Mouse (Mus musculus) kidney, adult 2 months (tissue): ENCODE measurements around the gene Cct5. TPM values are rescaled to one million over a fixed set of nuclear protein-coding genes. Genes with fewer than 3 reads are reported as not detected.

Source experiments
- DNase-seq: peaks from one replicate; pipeline ENCODE4 v3.0.0; 2021
- H3K27ac ChIP-seq: fragments of 200-500 bp; 2 replicates; pipeline ENCODE4 v1.5.1; 2012; ENCODE audit warnings: low read depth, low read length, control low read depth, inconsistent platforms; ENCODE audit not compliant: insufficient read depth
- H3K27me3 ChIP-seq: fragments of 200-500 bp; replicated peaks from 2 replicates; pipeline ENCODE4 v1.6.1; 2012; ENCODE audit warnings: mild to moderate bottlenecking, moderate library complexity, low read length, inconsistent platforms; ENCODE audit not compliant: control insufficient read depth, insufficient read depth
- H3K36me3 ChIP-seq: fragments of 200-500 bp; 2 replicates; pipeline ENCODE4 v1.6.1; 2012; ENCODE audit warnings: mild to moderate bottlenecking, moderate library complexity, low read length, inconsistent platforms; ENCODE audit not compliant: control insufficient read depth, insufficient read depth
- H3K4me1 ChIP-seq: fragments of 200-500 bp; 2 replicates; pipeline ENCODE4 v1.6.1; 2011; ENCODE audit warnings: low read length; ENCODE audit not compliant: control insufficient read depth, insufficient read depth
- H3K4me3 ChIP-seq: fragments of 200-500 bp; 2 replicates; pipeline ENCODE4 v1.5.1; 2011; ENCODE audit warnings: mild to moderate bottlenecking, low read depth, low read length, control low read depth; ENCODE audit not compliant: insufficient read depth
- CTCF ChIP-seq: fragments of 200-500 bp; conservative IDR thresholded peaks from 2 replicates; pipeline ENCODE4 v1.5.1; 2011; ENCODE audit warnings: low read depth, mild to moderate bottlenecking, control low read depth, low read length, moderate library complexity, mixed read lengths; ENCODE audit not compliant: insufficient read depth, insufficient read length
- POLR2A ChIP-seq: fragments of 200-500 bp; IDR thresholded peaks from one replicate; pipeline ENCODE4 v1.6.1; 2011; ENCODE audit warnings: low read depth, low read length, control low read depth
- WGBS: fragments of 180-500 bp; shearing (Covaris S2); methylation state at CpG from one replicate; pipeline ENCODE4 v1.1.7; 2018; 5-methylcytosine and 5-hydroxymethylcytosine counted together
- polyA plus RNA-seq: library from polyadenylated mRNA; depleted of rRNA; stranded (reverse); fragments of >200 nt; gene quantifications from 2 replicates; pipeline ENCODE4 v1.2.3, GENCODE M21; 2012

The Cct5 gene
- polyA plus RNA-seq, 1 experiment: 102 TPM

DNA sequence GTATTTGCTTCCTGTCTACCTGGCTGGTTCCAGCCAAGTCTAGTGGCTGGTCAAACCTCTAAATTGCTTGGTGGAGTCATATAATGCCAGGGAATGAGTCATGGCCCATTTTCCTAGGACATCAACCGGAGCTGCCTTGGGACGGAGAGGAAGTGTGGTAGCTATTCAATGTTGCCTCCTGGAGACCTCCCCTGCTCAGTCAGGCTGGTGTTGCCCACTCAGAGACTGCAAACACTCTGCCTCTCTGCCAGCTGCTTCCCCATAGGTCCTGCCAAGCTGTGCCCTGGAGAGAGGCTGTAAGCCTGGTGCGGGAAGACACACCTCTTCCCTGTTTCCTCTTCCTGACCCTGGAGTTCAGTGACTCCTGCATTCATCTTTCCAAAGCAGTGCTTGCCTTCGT, 30.9 kb upstream of the Cct5 start:
- Histone ChIP-seq H3K4me1 (no peaks in the 10 kb centered on the region), H3K27ac (no peak overlapping the region), H3K27me3 (no peaks in the 10 kb centered on the region), H3K4me3 (no peak overlapping the region), H3K36me3 (no peaks in the 10 kb centered on the region)
- 56% methylated on average over 4 of the region's 4 CpGs for WGBS
- DNase-seq: no peak
- TF ChIP-seq POLR2A (no peak), CTCF (no peak)

GRCm38 (mm10) chr15:31631396-31631858, 29.8 kb upstream of the Cct5 start:
- H3K36me3 ChIP-seq: no peaks in the 10 kb centered on the region
- H3K4me3 ChIP-seq: no peak overlapping the region
- H3K4me1 ChIP-seq: no peaks in the 10 kb centered on the region
- DNase-seq: no peak
- TF ChIP-seq POLR2A (no peak), CTCF (no peak)
- 50% methylated on average over 12 of the region's 12 CpGs for WGBS
- no peaks in the 10 kb centered on the region for H3K27me3 ChIP-seq
- no peak overlapping the region for H3K27ac ChIP-seq

- H3K27me3 ChIP-seq: no peaks in the 10 kb centered on the region
- H3K36me3 ChIP-seq: no peaks in the 10 kb centered on the region
- 87% methylated on average over 3 of the region's 3 CpGs for WGBS
- no peak for DNase-seq
- H3K4me1 ChIP-seq: no peaks in the 10 kb centered on the region
- no peak for TF ChIP-seq POLR2A
- no peak for TF ChIP-seq CTCF
- no peak overlapping the region for H3K4me3 ChIP-seq
- no peak overlapping the region for H3K27ac ChIP-seq
Observed at GRCm38 (mm10) chr15:31629556-31629955, 28.0 kb upstream of the Cct5 start.

DNA sequence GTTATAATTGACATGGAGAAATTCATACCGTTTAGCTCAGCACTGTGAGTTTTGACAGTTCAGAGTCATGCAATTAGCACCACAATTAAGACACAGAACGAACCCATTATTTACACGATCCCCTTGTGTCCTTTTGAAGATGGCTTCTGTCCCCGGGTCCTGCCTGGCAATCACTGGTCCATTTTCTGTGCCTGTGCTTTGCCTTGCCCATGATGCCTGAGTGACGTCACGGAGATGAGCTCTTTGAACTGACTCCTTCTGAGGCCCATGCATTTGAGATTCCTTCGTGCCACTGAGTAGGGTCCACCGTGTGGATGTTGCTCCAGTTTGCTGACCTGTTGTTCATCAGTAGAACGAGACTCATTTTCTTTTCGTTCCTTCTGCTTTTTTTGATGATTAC, 26.6 kb upstream of the Cct5 start:
- no peak for TF ChIP-seq CTCF
- no peak for TF ChIP-seq POLR2A
- Histone ChIP-seq H3K4me3 (no peak overlapping the region), H3K27me3 (no peaks in the 10 kb centered on the region), H3K36me3 (no peaks in the 10 kb centered on the region), H3K4me1 (no peaks in the 10 kb centered on the region), H3K27ac (no peak overlapping the region)
- 79% methylated on average over 10 of the region's 10 CpGs for WGBS
- DNase-seq: no peak

DNA sequence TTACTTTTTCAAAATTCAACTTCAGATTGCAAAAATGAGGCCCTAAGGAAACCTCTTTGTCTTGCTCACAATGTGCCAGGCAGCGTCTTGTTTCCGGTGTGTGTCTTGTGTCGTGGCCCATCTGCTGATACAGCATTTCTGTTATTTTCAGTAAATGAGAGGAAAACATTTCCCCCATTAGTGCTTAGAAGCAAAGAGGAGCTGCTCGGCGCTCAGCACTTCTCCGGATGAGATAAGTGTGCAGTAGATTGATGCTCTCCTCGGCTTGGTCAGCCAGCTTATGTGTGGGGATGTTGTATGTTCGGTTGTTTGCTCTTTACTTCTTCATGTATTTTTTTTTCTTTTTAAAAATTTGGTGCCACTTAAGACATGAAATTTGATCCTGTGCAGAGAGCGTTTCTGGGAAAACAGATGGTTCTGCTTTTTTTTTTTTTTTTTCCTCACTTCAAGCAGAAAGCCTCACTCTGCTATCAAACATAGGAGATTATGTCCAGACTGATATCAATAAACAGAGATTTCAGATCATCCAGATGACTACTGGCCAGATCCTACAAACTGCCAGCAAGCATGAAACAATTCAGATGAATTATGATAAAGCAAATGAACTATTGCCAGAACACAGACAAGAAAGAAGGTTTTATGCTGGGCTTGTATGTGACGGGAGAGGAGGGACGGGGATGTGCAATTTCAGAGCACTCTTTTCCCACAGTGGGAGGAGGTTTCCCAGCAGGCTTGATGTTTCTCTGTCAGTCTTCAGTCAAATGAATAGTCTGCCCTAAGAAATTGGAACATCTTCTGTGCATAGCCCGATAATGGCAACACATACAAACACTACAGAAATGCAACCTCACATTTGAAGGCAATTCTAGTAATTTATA, 25.9 kb upstream of the Cct5 start:
- Histone ChIP-seq H3K36me3 (no peaks in the 10 kb centered on the region), H3K4me1 (no peaks in the 10 kb centered on the region), H3K27ac (no peak overlapping the region), H3K4me3 (no peak overlapping the region), H3K27me3 (no peaks in the 10 kb centered on the region)
- TF ChIP-seq POLR2A (no peak), CTCF (no peak)
- 55% methylated on average over 12 of the region's 12 CpGs for WGBS
- no peak for DNase-seq

DNA sequence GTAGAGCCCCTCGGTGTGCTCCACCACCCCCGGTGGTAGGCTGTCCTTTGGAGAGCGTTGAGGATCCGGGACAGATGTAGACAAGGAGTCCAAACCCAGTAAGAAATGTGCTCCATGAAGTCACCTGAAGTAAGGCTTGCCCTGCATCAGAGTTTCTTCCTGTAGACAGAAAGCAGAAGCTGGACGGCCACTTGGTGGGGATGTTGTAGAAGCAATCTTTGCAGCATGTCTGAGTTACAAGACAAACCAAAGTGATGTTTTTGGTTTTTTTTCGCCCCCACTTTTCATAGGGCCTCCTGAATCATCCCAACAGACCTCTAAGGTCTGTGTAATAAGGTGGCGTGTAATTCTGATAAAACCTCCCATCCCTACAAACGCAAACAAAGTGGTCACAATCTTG, 17.9 kb upstream of the Cct5 start:
- WGBS: 87% methylated on average over 8 of the region's 8 CpGs
- no peak for DNase-seq

DNA sequence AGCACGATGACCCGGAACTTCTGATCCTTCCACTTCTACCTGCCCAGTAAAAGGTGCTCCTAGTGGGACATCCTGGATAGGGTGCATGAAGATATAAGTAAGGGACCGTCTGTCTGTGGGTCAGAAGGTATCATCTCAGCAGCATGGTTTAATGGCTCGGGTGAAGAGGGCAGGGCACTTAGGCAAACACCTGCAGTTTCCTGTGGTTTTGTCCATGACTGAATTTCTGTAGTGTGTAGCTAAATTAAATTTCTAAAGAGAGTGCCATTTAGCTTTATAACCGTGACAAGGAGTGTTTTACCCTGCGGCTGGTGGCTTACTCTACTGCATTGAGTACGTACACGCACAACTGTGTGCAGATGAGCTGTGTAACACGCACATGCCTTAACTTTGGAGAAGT, 15.7 kb upstream of the Cct5 start:
- H3K27ac ChIP-seq: no peak overlapping the region
- H3K27me3 ChIP-seq: no peaks in the 10 kb centered on the region
- 81% methylated on average over 9 of the region's 9 CpGs for WGBS
- no peaks in the 10 kb centered on the region for H3K36me3 ChIP-seq
- no peak overlapping the region for H3K4me3 ChIP-seq
- H3K4me1 ChIP-seq: no peaks in the 10 kb centered on the region
- DNase-seq: no peak
- TF ChIP-seq CTCF (no peak), POLR2A (no peak)

More for the DNA sequence above, 17.9 kb upstream of the Cct5 start:
- Histone ChIP-seq H3K4me1 (no peaks in the 10 kb centered on the region), H3K36me3 (no peaks in the 10 kb centered on the region), H3K27ac (no peak overlapping the region), H3K4me3 (no peak overlapping the region), H3K27me3 (no peaks in the 10 kb centered on the region)
- no peak for TF ChIP-seq CTCF
- no peak for TF ChIP-seq POLR2A
